Comparison of ENCODE assay signal across 25 mouse cellular contexts in genomic region chr12:40239161-40239560, GRCm38 (mm10). TPM values are rescaled to one million over a fixed set of nuclear protein-coding genes. Genes with fewer than 3 reads are reported as not detected.
DNase-seq lines count a peak whose midpoint lies in the region; TF ChIP-seq lines count a peak whose summit lies in the region.
"Had no signal": no experiment of that assay in that cellular context is flagged by ENCODE, and none has a peak within 500 bp of the region (broad histone marks: within the 10 kb centered on the region; RNA-seq: fewer than 3 reads in every experiment).

No protein-coding gene starts in this region.

- peak; percentile 22 for DNase-seq in heart, adult 11 months
- DNase-seq in heart, adult 2 months, result no peak
- DNase-seq in lung, postnatal 36 days, result peak; percentile 44
- no peak for DNase-seq in lung, postnatal 10 days
- DNase-seq in Muller cell, postnatal 12 days (ENCODE audit: inconsistent ontology term), result peak; percentile 43
- no peak for DNase-seq in urinary bladder, postnatal 4 days (ENCODE audit: low spot score in 2 of 2)
- no peak for DNase-seq in thymus, postnatal 14 days
- DNase-seq: adrenal gland, adult 8-10 months; cerebellum, adult 11-12 months; cerebellum, adult 9-11 months; cerebellum, postnatal 36 days; forebrain, postnatal 0 days; gastrocnemius, postnatal 36 days; heart, adult 18-20 months; heart, postnatal 14 days had no signal

- TF ChIP-seq POLR2A in heart, adult 2 months (IDR thresholded peaks at IDR 0.05; ENCODE audit: insufficient read depth, low read depth, low read length), result no peak
- no peak for TF ChIP-seq POLR2A in myocyte (IDR thresholded peaks at IDR 0.05; ENCODE audit: insufficient read length, low read depth)

- H3K9ac ChIP-seq in heart, adult 2 months (ENCODE audit: low read depth, low read length), result no peak overlapping the region
- H3K9ac ChIP-seq: forebrain, embryonic 13.5 days; forebrain, postnatal 0 days; heart, embryonic 15.5 days; hindbrain, embryonic 13.5 days had no signal

- TF ChIP-seq CTCF in heart, adult 2 months (IDR thresholded peaks at IDR 0.05), result no peak

- H3K79me2 ChIP-seq in heart, adult 2 months (replicated peaks; ENCODE audit: control insufficient read depth, insufficient read depth, low read length), result no peaks in the 10 kb centered on the region
- no peaks in the 10 kb centered on the region for H3K79me2 ChIP-seq in myocyte (ENCODE audit: control insufficient read depth, insufficient read depth)

- H3K4me3 ChIP-seq in heart, adult 2 months, result no peak overlapping the region
- H3K4me3 ChIP-seq in myocyte, result no peak overlapping the region
- H3K4me3 ChIP-seq: embryonic facial prominence, embryonic 10.5 days; forebrain, embryonic 13.5 days; heart, embryonic 15.5 days; hindbrain, embryonic 13.5 days had no signal

- H3K4me1 ChIP-seq in heart, adult 2 months (ENCODE audit: control insufficient read depth, insufficient read depth, low read length), result peaks cover 1% of the 10 kb centered on the region; the same call in 1 of the 2 replicates

- H3K4me2 ChIP-seq in myocyte (ENCODE audit: low read depth), result peak overlapping the region; percentile 55
- H3K4me2 ChIP-seq: forebrain, embryonic 13.5 days; heart, embryonic 11.5 days; heart, embryonic 15.5 days; hindbrain, embryonic 13.5 days had no signal

- TF ChIP-seq EP300 in heart, adult 2 months (IDR thresholded peaks at IDR 0.05; ENCODE audit: insufficient read depth, low read depth, low read length), result no peak

- no peak overlapping the region for H3ac ChIP-seq in myocyte (ENCODE audit: control insufficient read depth, insufficient read length)

- no peaks in the 10 kb centered on the region for H3K27me3 ChIP-seq in heart, adult 2 months (ENCODE audit: control insufficient read depth, insufficient read depth, low read length)
- no peaks in the 10 kb centered on the region for H3K27me3 ChIP-seq in myocyte (ENCODE audit: control insufficient read depth, insufficient read depth, insufficient read length)
- H3K27me3 ChIP-seq: forebrain, embryonic 13.5 days; heart, embryonic 15.5 days; hindbrain, embryonic 13.5 days had no signal

- WGBS in heart, adult 2 months, result 75% methylated on average over 7 of the region's 7 CpGs

- no peak overlapping the region for H3K27ac ChIP-seq in heart, adult 2 months
- H3K27ac ChIP-seq: embryonic facial prominence, embryonic 10.5 days; forebrain, embryonic 13.5 days; heart, embryonic 15.5 days; hindbrain, embryonic 13.5 days; hindbrain, postnatal 0 days had no signal

- intact Hi-C loops in heart, adult 2 months (cut with DNase I), result no loop called here

- no peaks in the 10 kb centered on the region for H3K36me3 ChIP-seq in heart, adult 2 months (ENCODE audit: control insufficient read depth, insufficient read depth, low read length)
- no peaks in the 10 kb centered on the region for H3K36me3 ChIP-seq in myocyte (ENCODE audit: control insufficient read depth, insufficient read depth)
- H3K36me3 ChIP-seq: embryonic facial prominence, embryonic 10.5 days; G1E; heart, embryonic 15.5 days; hindbrain, embryonic 13.5 days had no signal

TF ChIP-seq in myocyte, 11 proteins besides CTCF, POLR2A, EP300 and RAD21:
- TF ChIP-seq TCF3 (IDR thresholded peaks at IDR 0.05; ENCODE audit: insufficient read length, low read depth), result no peak
- TF ChIP-seq E2F4 (IDR thresholded peaks at IDR 0.05; ENCODE audit: insufficient read depth), result no peak
- TF ChIP-seq MAX (IDR thresholded peaks at IDR 0.05; ENCODE audit: low read depth), result no peak
- peak in 1 of 3 experiments; percentile 7 for TF ChIP-seq MYOD1 (IDR thresholded peaks at IDR 0.05; ENCODE audit: control insufficient read depth in 1 of 3, insufficient read length in 2 of 3, low read depth in 2 of 3)
- 0 out of 2 replicates have a peak, but pooled peaks have one; percentile 9 for TF ChIP-seq CEBPB (IDR thresholded peaks at IDR 0.05; ENCODE audit: insufficient read depth, poor library complexity, severe bottlenecking)
- no peak for TF ChIP-seq REST (IDR thresholded peaks at IDR 0.05; ENCODE audit: insufficient read depth, insufficient read length)
- no peak for TF ChIP-seq USF1 (IDR thresholded peaks at IDR 0.05; ENCODE audit: low read depth)
- no peak for TF ChIP-seq SRF (IDR thresholded peaks at IDR 0.05; ENCODE audit: control insufficient read depth, insufficient read length, low read depth)
- TF ChIP-seq POLR2AphosphoS2 (IDR thresholded peaks at IDR 0.05; ENCODE audit: insufficient read length, low read depth), result no peak
TF ChIP-seq in myocyte: peak in this region for 2.

RNA-seq across cellular contexts. Expression of gene Ifrd1, which starts 9.1 kb away (rescaled TPM):
- 10 to 100 TPM; 85.1 to 87.6 TPM for total RNA-seq in heart, adult 2 months (2021)
- 14.1 and 34.8 TPM in 2 replicates for polyA plus RNA-seq in heart, adult 2 months (2012; rRNA removed)
- 84.7 TPM for polyA plus RNA-seq in myocyte (2012; fragmentation: generic; extraction: Trizol)

RNA-seq across cellular contexts. Expression of gene Lsmem1, which starts 39.9 kb away (rescaled TPM):
- 10 to 100 TPM; 43.2 to 45.4 TPM for total RNA-seq in heart, adult 2 months (2021)
- 22.2 and 39.4 TPM in 2 replicates for polyA plus RNA-seq in heart, adult 2 months (2012; rRNA removed)
- polyA plus RNA-seq in myocyte (2012; fragmentation: generic; extraction: Trizol), result 0.22 TPM
- total RNA-seq: hindbrain, postnatal 0 days had no signal
- polyA plus RNA-seq: CD4-positive, CD25-positive, alpha-beta regulatory T cell, adult 4 months; embryonic facial prominence, embryonic 10.5 days; forebrain, embryonic 13.5 days; G1E; intestine, embryonic 14.5 days had no signal

Comparison
In these comparisons a context has a peak if more than half of its experiments do, and no peak if none do; other contexts are left out.
1. DNase-seq: peak in heart, adult 11 months (single experiment), lung, postnatal 36 days (single experiment) and Muller cell, postnatal 12 days (single experiment); none in heart, adult 2 months (0 of 2), lung, postnatal 10 days (single experiment), urinary bladder, postnatal 4 days (0 of 2) and thymus, postnatal 14 days (single experiment).
2. RNA of gene Lsmem1, which starts 39.9 kb away (polyA plus RNA-seq): 22.2 to 39.4 TPM in heart, adult 2 months; 0.22 TPM in myocyte (single experiment); every median in the first group is over 10 times any median in the second.